Mouse (Mus musculus) gastrocnemius, adult 18-20 months (tissue): ENCODE results near the gene Hat1. TPM values are rescaled to one million over a fixed set of nuclear protein-coding genes. Genes with fewer than 3 reads are reported as not detected.
A peak's percentile ranks its signal among the peaks of the same experiment; 100 is the strongest.

ENCODE experiments used
- DNase-seq: peaks from one replicate; pipeline ENCODE4 v3.0.0; 2021; ENCODE audit warnings: low spot score
- total RNA-seq, 2 experiments: library from RNA; stranded (reverse); gene quantifications; 2 replicates each; pipeline ENCODE4 v1.2.3; 2021

Gene Hat1
- total RNA-seq, 2 experiments from 2014 or later = 16.7 to 18.4 TPM

DNA sequence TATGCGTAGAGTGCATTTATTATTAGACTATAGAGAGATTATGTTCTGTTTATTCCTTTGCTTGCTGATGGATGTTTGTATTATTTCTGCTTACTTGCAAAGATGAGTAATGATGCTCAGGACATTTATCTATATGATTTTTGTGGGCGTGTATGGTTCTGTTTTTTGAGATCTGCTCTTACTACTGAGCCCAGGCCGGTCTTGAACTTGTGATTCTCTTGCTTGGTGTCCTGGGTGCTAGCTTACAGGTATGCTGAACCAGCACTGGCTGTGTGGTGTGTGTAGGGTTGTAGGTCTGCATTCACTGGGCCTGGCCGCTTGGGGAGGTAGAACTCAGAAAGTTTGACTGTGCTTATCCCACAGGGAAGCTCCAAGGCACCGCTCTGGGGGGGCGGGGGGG, 72.4 kb downstream of the Hat1 start:
- no peak for DNase-seq

GRCm38 (mm10) chr2:71461589-71461988, 72.8 kb downstream of the Hat1 start:
- no peak for DNase-seq

DNA sequence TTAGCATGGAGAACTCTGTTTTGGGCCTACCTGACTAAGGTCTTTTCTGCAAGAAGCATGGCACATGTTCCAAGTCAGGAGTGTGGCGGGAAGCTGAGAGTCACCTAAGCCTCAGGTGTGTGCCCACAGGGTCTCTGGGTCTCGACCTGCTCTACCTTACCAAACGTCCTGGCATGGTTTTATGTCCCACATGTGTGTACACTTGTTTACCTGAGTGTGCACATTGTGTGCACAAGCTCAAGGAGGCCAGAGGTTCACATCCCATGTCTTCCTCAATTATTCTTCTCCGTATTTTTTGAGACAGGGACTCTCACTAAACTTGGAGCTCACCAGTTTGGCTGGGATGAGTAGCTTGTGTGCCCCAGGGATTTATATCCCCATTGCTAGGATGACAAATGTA, 73.3 kb downstream of the Hat1 start:
- no peak for DNase-seq

DNA sequence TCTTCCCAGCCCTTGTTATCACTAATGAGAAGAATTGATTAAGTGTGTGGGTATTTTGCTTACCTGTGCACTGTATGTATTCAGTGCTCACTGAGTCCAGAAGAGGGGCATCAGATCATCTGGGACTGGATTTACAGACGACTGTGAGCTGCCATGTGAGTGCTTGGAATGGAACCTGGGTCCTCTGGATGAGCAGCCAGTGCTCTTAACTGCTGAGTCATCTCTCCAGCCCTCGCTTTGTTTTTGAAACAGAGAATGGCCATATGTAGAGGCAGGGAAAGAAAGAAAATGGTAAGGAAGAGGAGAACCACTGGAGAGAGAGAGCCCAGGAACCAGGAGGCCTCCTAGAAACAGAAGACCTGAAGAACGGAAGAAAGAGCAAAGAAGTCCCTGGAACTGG, 73.8 kb downstream of the Hat1 start:
- no peak for DNase-seq

- DNase-seq = no peak
These were observed 77.3 kb downstream of the Hat1 start for GRCm38 (mm10) chr2:71466103-71466502.

GRCm38 (mm10) chr2:71466861-71467450, 78.2 kb downstream of the Hat1 start:
- DNase-seq = no peak

- DNase-seq = no peak
These were observed 82.3 kb downstream of the Hat1 start for GRCm38 (mm10) chr2:71471094-71471493.

- DNase-seq = no peak
These were observed 85.1 kb downstream of the Hat1 start for GRCm38 (mm10) chr2:71473830-71474229.

- peak; percentile 50 for DNase-seq
These were observed 85.6 kb downstream of the Hat1 start for GRCm38 (mm10) chr2:71474345-71474744.

- no peak for DNase-seq
These were observed 86.6 kb downstream of the Hat1 start for GRCm38 (mm10) chr2:71475311-71475710.

- no peak for DNase-seq
These were observed 87.0 kb downstream of the Hat1 start for GRCm38 (mm10) chr2:71475760-71476159.

DNA sequence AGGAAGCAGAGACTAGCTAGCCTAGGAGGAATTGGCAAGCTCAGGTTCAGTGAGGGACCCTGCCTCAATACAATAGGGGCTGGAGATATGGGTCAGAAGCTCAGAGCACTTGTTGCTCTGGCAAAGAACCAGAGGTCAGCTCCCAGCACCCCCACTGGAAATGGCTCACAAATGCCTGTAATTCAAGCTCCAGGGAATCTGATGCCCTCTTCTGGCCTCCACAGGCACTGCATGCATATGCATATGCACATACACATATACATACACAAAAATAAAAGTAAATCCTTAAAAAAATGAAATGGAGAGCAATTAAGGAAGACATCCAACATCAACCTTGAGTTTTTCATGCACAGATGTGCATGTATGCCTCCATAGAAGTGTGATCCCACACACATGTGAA, 89.0 kb downstream of the Hat1 start:
- no peak for DNase-seq

DNA sequence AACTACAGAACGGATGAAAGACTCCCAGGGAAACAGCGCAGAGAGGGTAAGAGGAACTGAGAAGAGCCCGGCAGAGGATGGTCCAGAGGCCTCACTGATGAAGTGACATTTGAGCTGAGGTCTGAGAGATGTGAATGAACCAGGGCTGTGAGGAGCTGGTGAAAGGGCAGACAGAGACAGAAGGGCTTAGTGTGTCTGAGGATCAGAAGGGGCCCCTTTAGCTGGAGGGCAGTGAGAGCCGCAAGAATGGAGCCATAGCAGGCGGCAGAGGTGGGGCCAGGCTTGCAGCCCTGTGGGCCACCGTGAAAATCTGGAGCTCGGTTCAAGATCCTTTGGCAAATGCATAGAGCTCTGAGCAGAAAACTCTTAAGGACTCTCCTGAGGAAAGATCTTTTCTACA, 91.2 kb downstream of the Hat1 start:
- DNase-seq = no peak

- DNase-seq = no peak
These were observed 93.1 kb downstream of the Hat1 start for GRCm38 (mm10) chr2:71481825-71482224.

GRCm38 (mm10) chr2:71483046-71483716, 94.4 kb downstream of the Hat1 start:
- no peak for DNase-seq

- DNase-seq = no peak
These were observed 94.9 kb downstream of the Hat1 start for GRCm38 (mm10) chr2:71483717-71484066.

Other genes with a start within 250 kb of the Hat1 start
- gene Dync1i2, start 177.3 kb upstream of the Hat1 start, total RNA-seq = 10 to 100 TPM; 40.4 to 42.3 TPM
- gene Slc25a12, start 21.2 kb upstream of the Hat1 start, total RNA-seq = 100 to 1,000 TPM; 379 to 427 TPM
- 10 to 100 TPM; 25.2 to 30.6 TPM for gene Metap1d, start 64.3 kb downstream of the Hat1 start, total RNA-seq
- gene Dlx1, start 139.2 kb downstream of the Hat1 start, total RNA-seq = not detected
- not detected for gene Dlx2, start 157.8 kb downstream of the Hat1 start, total RNA-seq